Mouse (Mus musculus) cerebellum, adult 9-10 months (tissue): ENCODE data around the gene Cdh13.

Experiments used
- DNase-seq: peaks from one replicate; pipeline ENCODE4 v3.0.0; 2022

Cdh13 gene

DNA sequence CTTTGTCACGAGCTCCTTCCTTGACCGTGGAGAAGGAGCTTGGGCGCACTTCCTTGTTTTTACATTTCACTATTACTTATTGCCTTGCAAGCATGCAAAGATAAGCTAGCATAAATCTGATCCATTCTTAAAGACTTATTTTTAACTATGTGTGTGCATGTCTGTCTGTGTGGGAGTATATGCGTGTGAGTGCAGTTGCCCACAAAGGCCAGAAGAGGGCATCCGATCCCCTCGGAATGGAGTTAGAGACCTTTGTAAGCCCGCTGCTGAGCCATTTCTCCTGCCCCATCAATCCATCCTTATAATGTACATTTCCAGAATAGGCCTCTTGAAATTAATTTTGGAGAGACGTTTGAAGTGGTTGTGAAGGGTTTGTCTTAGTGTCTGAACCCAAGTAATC, 298.7 kb downstream of the Cdh13 start:
- no peak for DNase-seq

DNA sequence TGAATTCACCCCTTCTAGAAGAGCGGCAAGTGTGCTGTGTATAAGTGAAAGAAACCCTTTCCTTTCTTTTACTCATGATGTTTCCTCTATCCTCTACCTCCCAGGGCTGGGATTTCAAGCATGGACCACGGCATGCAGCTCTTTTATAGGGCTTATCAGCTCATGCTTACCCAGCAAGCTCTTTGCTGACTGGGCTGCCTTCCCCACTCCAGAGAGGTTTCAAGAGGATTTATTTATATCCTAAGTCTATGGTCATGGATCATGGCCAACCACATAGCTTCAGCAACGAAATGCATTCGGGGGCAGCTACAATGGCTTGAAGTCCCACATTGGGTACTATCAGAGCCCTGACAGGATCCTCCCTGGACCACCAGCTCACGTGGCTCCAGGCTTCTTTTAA, 304.4 kb downstream of the Cdh13 start:
- no peak for DNase-seq

DNA sequence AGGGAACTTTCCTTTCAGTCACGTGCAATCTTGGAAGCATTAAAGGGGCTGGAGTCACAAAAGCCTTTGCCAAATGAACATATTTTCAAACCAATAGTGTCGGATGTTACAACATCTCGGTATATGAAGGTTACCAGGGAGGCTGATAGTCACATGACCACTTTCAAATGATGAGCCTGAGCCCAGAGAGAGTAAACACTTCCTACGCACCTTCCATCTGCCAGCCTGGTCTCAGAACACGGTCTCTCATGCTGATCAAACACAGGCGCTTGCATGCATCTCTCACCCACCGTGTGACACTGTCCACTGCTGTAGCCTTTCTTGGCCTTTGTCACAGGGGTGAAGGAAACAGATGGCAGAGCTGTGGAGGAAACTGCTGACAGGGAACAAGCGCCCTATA, 313.3 kb downstream of the Cdh13 start:
- DNase-seq, result no peak

DNA sequence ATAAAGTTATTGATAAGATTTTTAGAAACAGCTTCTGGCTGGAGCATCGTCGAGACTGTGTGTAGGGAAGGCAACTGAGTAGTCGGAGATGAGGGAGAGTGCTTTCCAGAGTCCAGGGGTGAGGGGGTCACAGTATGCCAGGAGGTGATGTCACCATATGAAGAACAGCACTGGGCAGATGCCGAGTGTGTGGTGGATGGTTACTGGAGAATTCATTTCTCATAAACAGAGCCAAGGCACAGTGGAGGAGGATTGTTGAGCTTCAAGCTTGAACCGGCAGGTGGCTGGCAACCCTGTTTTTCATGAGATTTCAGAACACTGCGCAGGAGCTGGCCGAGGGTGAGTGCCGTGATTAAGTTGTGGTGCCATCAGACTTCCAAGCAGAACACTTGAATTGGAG, 317.8 kb downstream of the Cdh13 start:
- DNase-seq, result no peak

DNA sequence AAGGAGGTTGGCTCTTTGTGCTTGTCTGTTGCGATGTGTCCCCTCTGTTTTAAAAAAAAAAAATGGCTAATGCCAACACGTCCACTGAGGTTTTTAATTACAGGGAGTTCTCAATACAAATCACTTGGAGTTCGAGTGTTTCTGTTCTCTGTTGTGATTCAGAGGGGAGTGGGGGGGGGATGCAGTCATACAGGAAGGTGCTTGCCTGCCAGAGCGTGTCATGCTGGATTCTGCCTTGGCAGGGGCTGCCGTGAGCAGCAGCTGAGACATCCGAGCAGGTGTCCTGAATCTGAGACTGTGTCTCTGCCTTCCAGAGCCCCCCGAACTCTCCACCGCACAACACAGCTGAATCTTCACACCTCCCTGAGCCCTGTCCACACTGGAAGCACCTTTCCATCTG, 318.5 kb downstream of the Cdh13 start:
- no peak for DNase-seq

DNA sequence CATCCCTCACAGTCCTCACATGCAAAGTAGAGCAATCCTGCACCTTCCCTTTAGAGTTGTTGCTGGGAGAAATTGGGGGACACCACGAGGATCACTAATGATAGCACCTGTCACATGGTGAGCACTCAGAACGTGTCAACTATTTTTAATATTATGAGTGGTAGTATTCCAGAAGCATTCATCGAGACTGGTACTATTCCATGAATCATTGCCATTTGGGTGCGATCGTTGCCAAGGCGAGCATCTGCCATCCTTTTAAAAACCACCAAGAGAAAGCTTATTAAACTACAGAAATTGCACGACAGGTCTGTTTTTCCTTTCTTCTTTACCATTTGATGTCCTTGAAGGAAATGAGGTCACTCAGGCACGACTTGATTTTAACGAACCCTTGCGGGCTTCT, 328.0 kb downstream of the Cdh13 start:
- peak; percentile 78 for DNase-seq

DNA sequence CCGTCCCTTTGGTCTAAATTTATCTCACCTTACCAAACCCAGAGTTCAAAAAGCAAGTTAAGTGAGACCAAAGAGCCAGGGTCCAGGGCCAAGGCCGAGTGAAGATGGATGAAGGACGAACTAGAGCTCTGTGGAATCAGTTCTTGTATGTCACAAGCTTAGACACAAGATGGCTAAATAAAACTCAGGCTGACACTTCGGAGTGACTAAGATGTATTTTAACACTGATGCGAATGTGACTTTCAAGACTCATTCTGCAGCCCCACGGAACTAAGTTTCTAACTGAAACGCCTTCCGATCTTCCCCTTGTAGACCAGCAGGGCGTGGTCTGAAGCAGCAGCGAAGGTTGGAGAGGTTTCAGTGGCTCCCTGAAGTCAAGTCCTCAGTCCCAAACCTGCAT, 334.7 kb downstream of the Cdh13 start:
- DNase-seq, result no peak

DNA sequence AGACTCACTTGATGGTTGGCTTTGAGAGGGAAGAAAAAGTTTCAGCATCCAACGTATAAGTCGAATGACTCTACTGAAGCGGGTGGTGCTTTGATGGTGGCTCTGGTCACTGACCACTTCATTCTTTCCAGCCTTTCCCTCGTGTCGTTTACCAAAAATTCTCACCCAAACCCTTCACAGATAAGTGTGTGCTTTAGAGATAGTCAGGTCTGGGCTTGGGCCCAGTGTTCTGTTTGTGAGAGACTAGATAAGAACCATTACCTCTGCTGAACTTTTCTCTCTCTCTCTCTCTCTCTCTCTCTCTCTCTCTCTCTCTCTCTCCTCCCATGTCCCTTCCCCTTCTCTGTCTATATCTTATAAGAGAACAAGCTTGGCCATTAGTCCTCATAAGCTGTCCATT, 342.9 kb downstream of the Cdh13 start:
- DNase-seq, result no peak

DNA sequence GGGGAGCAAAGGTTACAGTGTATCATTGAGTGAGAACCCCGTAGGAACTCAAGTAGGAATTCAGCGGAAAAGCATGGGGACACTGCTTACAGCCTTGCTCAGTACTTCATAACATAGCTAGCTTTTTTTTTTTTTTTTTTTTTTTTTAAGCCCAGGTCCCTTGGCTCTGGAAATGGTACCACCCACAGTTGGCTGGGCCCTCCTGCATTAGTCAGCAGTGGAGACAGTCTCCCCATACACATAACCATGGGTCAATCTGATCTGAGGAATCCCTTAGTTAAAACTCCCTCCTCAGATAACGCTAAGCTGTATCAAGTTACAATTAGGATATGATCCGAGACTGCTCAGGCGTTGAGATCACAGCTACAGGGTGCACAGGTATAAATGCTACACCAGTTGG, 344.2 kb downstream of the Cdh13 start:
- DNase-seq, result no peak

DNA sequence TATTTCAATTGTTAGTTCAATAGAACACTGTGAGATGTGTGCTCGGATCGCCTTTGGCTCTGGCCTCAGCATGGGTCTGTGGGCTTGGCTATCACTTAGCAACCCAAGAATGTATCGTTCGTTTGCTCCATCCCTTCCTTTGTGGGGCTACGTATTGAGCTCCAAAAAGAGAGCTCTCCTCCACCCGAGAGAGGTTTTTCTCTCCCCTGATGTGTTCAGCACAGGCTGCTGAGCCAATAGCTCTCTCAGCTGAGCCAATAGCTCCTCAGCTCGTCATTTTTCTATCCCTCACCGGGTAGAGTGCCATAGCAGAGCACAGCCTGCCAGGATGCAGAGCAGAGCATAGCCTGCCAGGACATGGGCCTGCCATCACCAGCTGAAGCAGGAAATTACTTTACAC, 345.2 kb downstream of the Cdh13 start:
- no peak for DNase-seq

DNA sequence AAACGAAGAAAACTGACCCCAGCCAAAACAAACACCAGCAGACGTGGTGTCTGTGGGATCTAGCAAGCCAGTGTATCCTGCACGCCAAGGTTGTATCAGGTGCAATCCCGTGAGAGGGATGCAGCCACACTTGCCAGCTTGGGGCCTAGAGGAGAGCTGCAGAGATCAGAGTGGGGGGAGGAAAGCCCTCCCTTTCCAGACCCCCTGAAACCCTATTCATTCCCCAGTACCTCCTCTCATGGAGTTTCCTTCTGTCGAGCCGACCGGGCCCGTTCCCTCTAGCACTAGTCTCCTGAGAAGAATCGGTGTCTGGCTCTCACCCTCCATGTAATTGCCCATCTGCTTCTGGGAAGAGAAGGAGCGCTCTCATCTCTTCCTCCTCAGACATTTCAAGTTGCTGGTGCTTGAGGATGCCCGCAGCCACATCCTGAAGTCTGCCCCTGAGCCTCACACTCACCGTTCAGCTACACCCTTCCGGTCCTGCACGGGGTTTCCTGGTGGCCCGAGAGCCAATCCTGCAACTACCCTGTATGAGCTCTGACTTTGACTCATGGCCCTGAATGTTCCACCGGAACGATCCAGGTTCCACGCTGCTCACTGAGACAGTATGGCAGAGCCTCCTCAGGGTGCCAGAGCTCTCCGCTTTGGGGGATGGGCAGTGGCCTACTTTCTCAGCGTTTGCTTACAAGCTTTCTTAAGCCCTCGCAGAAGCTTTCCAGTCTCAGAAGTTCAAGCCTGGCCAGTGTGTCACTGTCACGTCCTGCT, 351.9 kb downstream of the Cdh13 start:
- DNase-seq, result peak; percentile 28

DNA sequence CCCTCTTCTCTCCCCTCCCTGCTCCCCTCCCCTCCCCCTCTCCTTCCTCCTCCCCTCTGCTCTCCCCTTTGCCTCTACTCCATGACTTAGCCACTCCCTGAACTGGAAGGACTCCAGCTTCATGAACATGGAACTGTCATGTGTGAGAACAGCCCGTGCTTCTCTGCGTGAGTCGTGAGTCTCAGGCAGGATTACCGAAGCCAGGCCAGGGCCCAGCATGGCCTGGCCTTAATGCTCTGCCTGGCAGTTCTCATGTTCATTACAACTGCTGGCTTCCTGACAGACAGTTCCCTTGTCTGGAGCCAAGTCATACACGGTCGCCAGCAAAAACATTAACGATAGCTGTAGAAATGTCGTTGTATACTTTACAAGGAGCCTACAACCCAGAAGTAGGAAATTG, 356.1 kb downstream of the Cdh13 start:
- DNase-seq, result peak; percentile 31

DNA sequence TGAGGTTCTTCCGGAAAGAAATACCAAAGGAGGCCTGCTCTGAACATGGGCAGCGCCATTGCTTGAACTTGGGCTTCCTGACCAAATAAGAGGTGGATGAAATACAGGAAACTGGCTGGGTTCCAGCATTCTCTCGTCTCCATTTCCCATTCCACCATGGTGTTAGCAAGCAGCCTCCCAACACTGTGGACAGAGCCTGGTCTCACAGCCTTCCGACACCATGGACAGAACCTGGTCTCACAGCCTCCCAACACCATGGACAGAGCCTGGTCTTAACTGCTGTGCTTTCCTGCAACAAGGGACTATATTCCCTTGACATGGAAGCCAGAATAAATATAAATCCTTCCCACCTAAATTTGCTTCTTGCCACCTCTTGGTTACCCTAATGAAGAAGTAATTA, 358.3 kb downstream of the Cdh13 start:
- no peak for DNase-seq

DNA sequence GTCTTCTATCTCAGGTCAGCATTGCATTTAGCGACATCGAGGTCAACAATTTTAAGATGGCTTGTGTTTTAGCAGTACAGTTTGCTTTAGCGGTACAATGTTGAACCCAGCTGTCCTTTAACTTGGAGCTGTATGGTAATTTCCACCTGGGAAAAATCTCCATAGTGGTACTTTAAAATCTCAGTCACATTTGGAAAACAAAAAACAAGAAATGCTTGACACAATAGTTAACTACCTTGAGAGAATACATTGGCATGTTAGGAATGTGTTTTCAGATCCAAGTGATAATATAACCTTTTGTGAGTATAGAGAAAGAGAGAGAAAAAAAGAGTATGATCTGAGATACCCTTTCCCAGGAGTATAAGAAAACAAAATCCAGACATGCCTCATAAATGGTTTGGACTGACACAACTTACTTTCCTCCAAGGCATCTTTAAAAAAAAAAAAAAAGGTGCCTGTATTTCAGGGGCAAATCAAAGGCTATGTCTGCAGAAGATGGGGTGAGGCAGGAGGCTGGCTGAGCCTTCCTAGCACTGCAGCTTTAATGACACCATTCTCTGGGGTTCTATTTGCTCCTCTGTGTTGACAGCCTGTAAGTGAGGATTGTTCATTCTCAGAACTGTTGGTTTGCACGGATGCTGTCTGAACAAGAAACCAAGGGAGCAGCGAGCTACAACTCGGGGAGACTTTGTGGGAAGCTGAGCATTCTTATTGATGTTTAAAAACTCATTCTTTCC, 365.4 kb downstream of the Cdh13 start:
- no peak for DNase-seq

DNA sequence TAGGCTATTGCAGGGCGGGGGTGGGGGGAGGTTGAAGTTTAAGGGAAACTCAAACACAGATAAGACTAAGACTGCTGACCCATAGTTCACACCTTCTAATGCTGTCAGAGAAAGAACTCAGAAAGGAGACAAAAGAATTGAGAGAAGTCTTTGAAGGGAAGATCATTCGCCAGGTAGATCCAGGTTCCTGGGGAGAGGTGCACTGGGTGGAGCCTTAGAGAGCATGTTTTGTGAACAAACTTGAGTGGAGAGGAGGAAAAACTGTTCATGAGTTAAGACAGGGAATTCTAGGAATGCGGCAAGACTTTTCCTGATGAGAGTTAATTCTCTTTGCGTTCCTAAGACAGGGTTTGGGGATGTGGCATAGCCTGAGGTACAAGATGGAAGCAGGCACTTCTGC, 366.4 kb downstream of the Cdh13 start:
- DNase-seq, result no peak

DNA sequence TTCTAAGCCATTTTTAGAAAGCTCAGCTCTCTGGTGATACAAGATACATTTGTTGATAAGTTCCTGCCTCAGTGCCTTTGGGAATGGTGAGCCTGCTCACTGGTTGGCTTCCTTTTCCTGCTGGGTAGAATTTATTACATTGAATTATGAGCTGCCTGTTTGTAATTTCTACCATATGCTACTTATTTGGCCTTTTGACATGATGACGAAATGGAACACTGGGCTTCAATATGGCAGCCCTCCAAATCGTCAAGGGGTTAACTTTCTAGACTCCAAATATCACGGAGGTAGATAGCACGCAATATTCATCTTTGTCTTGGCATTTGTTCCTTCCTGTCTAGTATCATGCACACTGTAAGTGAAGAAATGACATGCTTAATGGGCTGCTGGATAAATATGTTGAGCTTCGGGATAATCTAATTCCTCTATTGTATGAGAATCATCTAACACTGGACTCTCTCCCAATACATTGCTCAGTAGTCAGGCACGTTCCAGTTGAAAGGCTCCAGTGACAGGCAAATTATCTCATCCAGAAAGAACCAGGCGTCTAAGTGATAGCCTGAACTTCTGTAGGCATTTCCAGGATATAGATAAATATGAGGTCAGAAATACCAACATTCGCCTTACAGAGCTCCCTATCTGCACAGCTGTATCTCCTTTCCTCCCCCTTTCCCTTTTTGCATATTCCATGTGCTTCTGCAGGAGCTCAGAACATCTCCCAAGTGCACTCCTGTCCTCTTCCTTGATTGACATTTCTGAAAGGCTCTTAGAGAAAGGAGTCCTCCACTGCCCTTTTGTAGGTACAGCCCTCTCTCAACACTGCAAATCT, 378.7 kb downstream of the Cdh13 start:
- no peak for DNase-seq

DNA sequence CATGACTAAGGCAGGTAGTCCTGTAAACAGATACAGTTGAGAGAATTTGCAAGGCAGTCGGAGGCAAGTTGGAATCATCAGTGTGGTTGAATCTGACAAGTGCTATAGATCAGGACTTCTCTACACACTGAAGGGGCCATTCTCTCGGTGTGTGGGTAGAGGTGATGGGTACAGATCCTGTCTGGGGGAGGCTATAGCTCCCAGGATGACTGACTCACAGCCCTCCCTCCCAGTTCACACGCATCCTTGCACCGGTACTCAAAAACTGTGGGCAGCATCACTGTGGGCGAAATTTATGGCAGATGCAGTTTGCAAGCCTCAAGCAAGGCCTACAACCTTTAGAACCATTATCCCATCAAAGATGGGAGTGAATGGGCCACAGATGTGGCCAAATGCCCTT, 381.5 kb downstream of the Cdh13 start:
- no peak for DNase-seq

DNA sequence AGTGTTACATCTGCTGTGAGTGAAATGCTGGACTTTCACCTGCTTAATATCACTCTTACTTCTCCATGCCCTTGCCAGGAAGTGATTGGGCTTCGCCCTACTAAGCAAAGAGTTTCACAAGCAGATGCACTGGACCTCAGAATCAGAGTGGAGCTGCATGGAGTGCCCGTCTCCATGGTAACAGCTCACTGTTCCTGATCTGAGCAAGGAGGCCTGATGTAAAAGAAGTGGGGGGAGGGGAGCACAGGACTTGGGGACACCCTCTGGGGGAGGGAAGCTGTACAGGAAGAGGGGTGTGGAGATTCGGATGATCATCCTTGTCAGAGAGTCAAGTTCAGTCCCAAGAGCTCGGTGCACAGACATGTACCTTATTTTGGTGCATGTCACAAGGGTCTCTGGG, 384.2 kb downstream of the Cdh13 start:
- DNase-seq, result no peak

DNA sequence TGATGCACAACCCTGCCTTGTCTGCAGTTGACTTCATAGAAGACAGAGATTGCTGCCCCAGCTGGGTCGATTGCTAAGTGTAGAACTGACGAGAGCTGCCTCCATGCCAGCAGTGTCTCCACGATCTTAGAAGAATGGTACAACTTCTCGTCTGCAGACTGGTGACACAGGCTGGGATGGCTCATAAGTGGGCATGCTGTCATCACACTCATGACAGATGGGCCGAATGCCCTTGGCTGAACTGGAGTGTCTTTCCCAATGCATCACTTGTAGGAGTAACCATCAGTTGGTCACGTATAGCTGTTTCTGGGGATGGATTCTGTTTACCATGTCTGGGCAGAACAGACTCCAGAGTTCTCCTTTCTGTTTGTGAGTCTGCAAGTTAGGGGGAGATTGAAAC, 392.7 kb downstream of the Cdh13 start:
- DNase-seq, result no peak

DNA sequence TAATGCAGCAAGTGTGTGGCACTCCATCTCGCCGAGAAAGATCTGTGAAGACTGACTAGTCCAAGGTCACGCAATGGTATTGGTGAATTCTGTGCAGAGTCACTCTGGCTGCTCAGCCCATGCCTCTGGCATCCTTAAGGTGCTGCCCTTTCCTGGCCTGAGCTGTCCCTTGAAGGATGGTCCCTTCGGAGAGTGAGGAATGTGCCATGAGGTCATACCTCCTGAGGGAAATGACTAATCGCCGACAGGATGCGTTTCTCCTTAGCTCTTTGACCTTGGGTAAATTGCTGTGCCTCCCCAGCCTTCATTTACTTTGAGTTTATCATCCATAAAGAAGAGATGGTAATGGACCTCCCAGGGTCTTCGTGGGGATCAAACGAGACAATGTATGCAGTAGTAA, 395.8 kb downstream of the Cdh13 start:
- DNase-seq, result no peak

DNA sequence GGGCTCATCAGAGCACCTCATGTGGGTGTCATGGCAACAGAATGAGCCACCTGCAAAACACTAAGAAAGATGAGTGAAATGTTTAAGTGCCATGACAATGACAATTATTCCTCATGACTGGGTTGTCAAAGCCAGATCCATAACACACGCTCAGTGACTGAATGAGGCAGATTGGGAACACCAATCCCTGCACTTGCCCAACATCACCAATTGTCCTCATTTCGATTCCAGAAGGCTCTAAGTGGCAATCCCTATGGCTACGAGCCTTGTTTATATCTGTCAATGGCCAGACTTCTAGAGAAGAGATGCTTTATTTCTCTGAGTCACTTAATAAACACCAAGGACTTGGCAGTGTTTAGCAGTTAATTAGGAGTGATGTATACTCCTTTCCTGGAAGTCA, 399.9 kb downstream of the Cdh13 start:
- DNase-seq, result no peak

DNA sequence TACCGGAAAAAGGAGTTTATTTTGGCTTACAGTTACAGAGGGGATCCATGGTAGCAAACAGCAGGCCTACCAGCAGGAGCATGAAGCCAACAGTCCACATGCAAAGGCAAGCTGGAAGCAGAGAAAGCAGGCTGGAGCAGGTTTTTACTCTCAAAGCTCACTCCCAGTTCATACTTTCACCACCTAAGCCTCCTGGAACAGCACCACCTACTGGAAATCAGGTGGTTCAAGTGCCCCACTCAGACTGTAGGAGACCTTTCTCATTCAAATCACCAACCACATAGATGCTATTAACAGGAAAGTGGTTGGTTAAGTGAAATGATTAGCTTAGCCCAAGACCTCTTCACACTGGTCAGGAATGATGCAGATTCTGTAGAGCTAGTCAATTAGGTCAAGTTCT, 402.3 kb downstream of the Cdh13 start:
- no peak for DNase-seq

DNA sequence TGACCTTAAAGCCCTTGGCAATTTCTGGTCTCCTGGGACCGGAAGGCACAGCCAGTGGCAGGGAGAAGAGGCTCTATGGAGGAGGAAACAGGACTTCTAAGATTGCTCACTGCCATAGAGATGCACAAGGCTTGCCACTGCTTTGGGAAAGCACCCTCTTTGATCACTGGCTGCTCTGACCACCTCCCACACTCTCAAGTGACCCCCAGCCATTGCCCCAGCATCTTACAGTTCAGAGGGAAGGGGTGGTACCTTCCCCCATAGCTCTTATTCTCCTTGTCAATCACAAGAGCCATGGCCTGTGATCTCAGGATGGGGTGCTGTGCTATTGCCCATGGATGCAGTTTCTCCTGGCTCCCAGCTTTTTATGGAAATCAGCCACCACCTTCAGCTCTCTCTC, 406.3 kb downstream of the Cdh13 start:
- no peak for DNase-seq

DNA sequence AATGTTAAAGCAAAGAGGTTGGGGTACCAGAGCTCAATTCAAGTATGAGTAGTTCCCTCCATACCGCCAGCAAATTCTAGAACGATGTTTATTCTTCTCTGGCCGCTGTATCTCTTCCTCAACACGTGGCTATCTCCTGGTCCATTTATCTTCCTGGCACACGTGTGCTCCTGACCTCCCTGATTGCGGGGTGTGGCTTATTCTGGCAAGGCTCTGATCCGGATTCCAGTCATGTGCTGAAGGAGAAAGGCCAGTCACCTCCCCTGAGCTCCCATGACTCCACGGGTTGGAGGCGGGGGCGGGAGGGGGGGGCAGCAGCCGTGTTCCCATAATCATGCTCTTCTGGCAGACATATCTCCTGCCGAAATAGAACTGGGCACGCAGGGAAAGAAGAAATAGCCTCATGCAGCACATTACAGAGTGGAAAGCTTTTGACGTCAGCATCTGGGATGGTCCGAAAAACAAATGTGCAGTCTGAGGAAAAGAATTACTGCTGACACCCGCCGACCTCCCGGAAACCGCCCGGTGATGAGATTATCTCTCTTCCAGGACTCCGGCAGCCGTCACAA, 417.9 kb downstream of the Cdh13 start:
- no peak for DNase-seq
